14 mouse cellular contexts compared by ENCODE assay signal in genomic region chr11:47248345-47248893, GRCm38 (mm10).
A peak's percentile ranks its signal among the peaks of the same experiment; 100 is the strongest.
DNase-seq lines count a peak whose midpoint lies in the region; ATAC-seq and TF ChIP-seq lines count a peak whose summit lies in the region.
"Had no signal": no experiment of that assay in that cellular context is flagged by ENCODE, and none has a peak within 500 bp of the region (broad histone marks: within the 10 kb centered on the region; RNA-seq: fewer than 3 reads in every experiment).

No protein-coding gene starts in this region.

- WGBS in midbrain, postnatal 0 days: 60% methylated on average over 4 of the region's 4 CpGs
- WGBS in midbrain, embryonic 10.5 days: 66% methylated on average over 4 of the region's 4 CpGs
- WGBS in forebrain, embryonic 14.5 days: 39% methylated on average over 4 of the region's 4 CpGs
- 81% methylated on average over 4 of the region's 4 CpGs for WGBS in kidney, adult 2 months

- H3K27ac ChIP-seq in midbrain, postnatal 0 days (ENCODE audit: low read depth, low read length): no peak overlapping the region
- H3K27ac ChIP-seq in midbrain, embryonic 10.5 days (replicated peaks): no peak overlapping the region
- H3K27ac ChIP-seq in forebrain, embryonic 14.5 days (ENCODE audit: low read depth, low read length): no peak overlapping the region
- no peak overlapping the region for H3K27ac ChIP-seq in kidney, adult 2 months (ENCODE audit: insufficient read depth, low read depth, low read length)
- H3K27ac ChIP-seq: hindbrain, embryonic 10.5 days; liver, embryonic 13.5 days had no signal

- no peak overlapping the region for H3K4me3 ChIP-seq in midbrain, postnatal 0 days (ENCODE audit: low read depth, low read length)
- H3K4me3 ChIP-seq in midbrain, embryonic 10.5 days: no peak overlapping the region
- no peak overlapping the region for H3K4me3 ChIP-seq in forebrain, embryonic 14.5 days (ENCODE audit: low read depth, low read length)
- no peak overlapping the region for H3K4me3 ChIP-seq in kidney, adult 2 months (ENCODE audit: insufficient read depth, low read depth, low read length)
- H3K4me3 ChIP-seq: hindbrain, embryonic 10.5 days; liver, embryonic 13.5 days had no signal

- H3K36me3 ChIP-seq in midbrain, postnatal 0 days (ENCODE audit: insufficient read depth, low read length): no peaks in the 10 kb centered on the region
- H3K36me3 ChIP-seq in midbrain, embryonic 10.5 days: no peaks in the 10 kb centered on the region
- no peaks in the 10 kb centered on the region for H3K36me3 ChIP-seq in forebrain, embryonic 14.5 days (ENCODE audit: control insufficient read depth, insufficient read depth, low read length)
- H3K36me3 ChIP-seq in kidney, adult 2 months (ENCODE audit: control insufficient read depth, insufficient read depth, low read length): no peaks in the 10 kb centered on the region
- H3K36me3 ChIP-seq: G1E; hindbrain, embryonic 10.5 days; liver, embryonic 13.5 days had no signal

- H3K4me2 ChIP-seq in midbrain, postnatal 0 days (ENCODE audit: low read depth, low read length, poor library complexity, severe bottlenecking): no peak overlapping the region
- no peak overlapping the region for H3K4me2 ChIP-seq in forebrain, embryonic 14.5 days (ENCODE audit: low read length)
- H3K4me2 ChIP-seq: liver, embryonic 13.5 days had no signal

- DNase-seq in frontal cortex, postnatal 10 days (ENCODE audit: low spot score in 2 of 2): no peak
- DNase-seq in midbrain, postnatal 0 days (ENCODE audit: low spot score): peak; percentile 35
- DNase-seq in midbrain, embryonic 10.5 days (ENCODE audit: low spot score): no peak
- peak; percentile 82 for DNase-seq in forebrain, embryonic 14.5 days (ENCODE audit: low spot score)
- no peak for DNase-seq in thymus, adult 18-20 months
- no peak for DNase-seq in kidney, adult 2 months
- DNase-seq: adrenal gland, adult 2 months; kidney, adult 11 months; kidney, postnatal 25 days; liver, embryonic 13.5 days; right cerebral cortex, postnatal 25 days had no signal

- no peaks in the 10 kb centered on the region for H3K9me3 ChIP-seq in midbrain, postnatal 0 days (ENCODE audit: low read length)
- no peaks in the 10 kb centered on the region for H3K9me3 ChIP-seq in midbrain, embryonic 10.5 days (replicated peaks)
- no peaks in the 10 kb centered on the region for H3K9me3 ChIP-seq in forebrain, embryonic 14.5 days (replicated peaks; ENCODE audit: control insufficient read depth, low read length)
- H3K9me3 ChIP-seq: G1E; hindbrain, embryonic 10.5 days; liver, embryonic 13.5 days had no signal

- TF ChIP-seq POLR2A in kidney, adult 2 months (IDR thresholded peaks at IDR 0.05; ENCODE audit: low read depth, low read length): no peak

- no peak for TF ChIP-seq CTCF in midbrain, postnatal 0 days (IDR thresholded peaks at IDR 0.05)
- no peak for TF ChIP-seq CTCF in kidney, adult 2 months (conservative IDR thresholded peaks at IDR 0.05; ENCODE audit: insufficient read depth, insufficient read length, low read depth, low read length)

- ATAC-seq in frontal cortex, adult (ENCODE audit: low TSS enrichment): 0 out of 2 replicates have a peak, but pooled peaks have one; percentile 23
- no peak for ATAC-seq in midbrain, postnatal 0 days (ENCODE audit: low FRiP score)
- peak; percentile 84 for ATAC-seq in forebrain, embryonic 14.5 days

- no peaks in the 10 kb centered on the region for H3K27me3 ChIP-seq in midbrain, postnatal 0 days (ENCODE audit: insufficient read depth, low read length)
- no peaks in the 10 kb centered on the region for H3K27me3 ChIP-seq in midbrain, embryonic 10.5 days (ENCODE audit: low read depth, poor library complexity, severe bottlenecking)
- H3K27me3 ChIP-seq in forebrain, embryonic 14.5 days (replicated peaks; ENCODE audit: control insufficient read depth, insufficient read depth, low read length): no peaks in the 10 kb centered on the region
- H3K27me3 ChIP-seq in kidney, adult 2 months (replicated peaks; ENCODE audit: control insufficient read depth, insufficient read depth, low read length): no peaks in the 10 kb centered on the region
- H3K27me3 ChIP-seq: liver, embryonic 13.5 days had no signal

- no peak overlapping the region for H3K9ac ChIP-seq in midbrain, postnatal 0 days (replicated peaks; ENCODE audit: low read length, poor library complexity, severe bottlenecking)
- H3K9ac ChIP-seq in forebrain, embryonic 14.5 days (ENCODE audit: low read length): no peak overlapping the region
- H3K9ac ChIP-seq: liver, embryonic 13.5 days had no signal

- peaks cover 4% of the 10 kb centered on the region; the same call in 1 of the 2 replicates for H3K4me1 ChIP-seq in midbrain, postnatal 0 days (ENCODE audit: insufficient read depth, low read length)
- peaks cover 27% of the 10 kb centered on the region for H3K4me1 ChIP-seq in midbrain, embryonic 10.5 days
- H3K4me1 ChIP-seq in forebrain, embryonic 14.5 days (ENCODE audit: control insufficient read depth, insufficient read depth, low read length): peaks cover 5% of the 10 kb centered on the region; the same call in 1 of the 2 replicates
- no peaks in the 10 kb centered on the region for H3K4me1 ChIP-seq in kidney, adult 2 months (ENCODE audit: control insufficient read depth, insufficient read depth, low read length)
- H3K4me1 ChIP-seq: liver, embryonic 13.5 days had no signal

Comparison
In these comparisons a context has a peak if more than half of its experiments do, and no peak if none do; other contexts are left out.
1. DNase-seq: peak in midbrain, postnatal 0 days (single experiment) and forebrain, embryonic 14.5 days (single experiment); none in frontal cortex, postnatal 10 days (0 of 2), midbrain, embryonic 10.5 days (single experiment), thymus, adult 18-20 months (0 of 2) and kidney, adult 2 months (single experiment).